Mouse (Mus musculus) kidney, embryonic 14.5 days (tissue): ENCODE results near the gene Tpsb2. TPM values are rescaled to one million over a fixed set of nuclear protein-coding genes. Genes with fewer than 3 reads are reported as not detected.

Source experiments
- polyA plus RNA-seq: library from polyadenylated mRNA; unstranded; fragments of >200 nt; fragmentation: Nextera tagmentation; extraction: Ambion mirVana; gene quantifications from 2 replicates; pipeline ENCODE4 v1.2.1, GENCODE M21; 2014

Gene Tpsb2
- polyA plus RNA-seq, 1 experiment from 2014 or later: 0.57 TPM

Other genes starting within 250 kb of the Tpsb2 start
- gene Ptx4, start 245.5 kb upstream of the Tpsb2 start, polyA plus RNA-seq: not detected in 2 replicates
- gene Clcn7, start 232.9 kb upstream of the Tpsb2 start, polyA plus RNA-seq: 10.3 and 21.4 TPM in 2 replicates
- not detected in 2 replicates for gene Ccdc154, start 203.8 kb upstream of the Tpsb2 start, polyA plus RNA-seq
- not detected in 2 replicates for gene Gm38655, start 190.8 kb upstream of the Tpsb2 start, polyA plus RNA-seq
- 32.8 and 39.7 TPM in 2 replicates for gene BC003965, start 181.8 kb upstream of the Tpsb2 start, polyA plus RNA-seq
- 4.0 and 4.1 TPM in 2 replicates for gene Unkl, start 177.9 kb upstream of the Tpsb2 start, polyA plus RNA-seq
- 33.8 and 41.5 TPM in 2 replicates for gene Gnptg, start 126.2 kb upstream of the Tpsb2 start, polyA plus RNA-seq
- 48.9 and 51.4 TPM in 2 replicates for gene Tsr3, start 126.1 kb upstream of the Tpsb2 start, polyA plus RNA-seq
- 0.76 and 1.9 TPM in 2 replicates for gene Baiap3, start 109.9 kb upstream of the Tpsb2 start, polyA plus RNA-seq
- 675 and 744 TPM in 2 replicates for gene Ube2i, start 91.7 kb upstream of the Tpsb2 start, polyA plus RNA-seq
- gene Prss34, start 67.9 kb upstream of the Tpsb2 start, polyA plus RNA-seq: not detected in 2 replicates
- not detected in 2 replicates for gene Prss28, start 57.7 kb upstream of the Tpsb2 start, polyA plus RNA-seq
- gene Prss29, start 47.7 kb upstream of the Tpsb2 start, polyA plus RNA-seq: not detected in 2 replicates
- 0.27 and 0.39 TPM in 2 replicates for gene Tpsab1, start 20.7 kb upstream of the Tpsb2 start, polyA plus RNA-seq
- gene Tpsg1, start 3.0 kb downstream of the Tpsb2 start, polyA plus RNA-seq: 0.49 TPM in 1 of 2 replicates, not detected in the other
- 3.0 and 4.0 TPM in 2 replicates for gene Cacna1h, start 67.5 kb downstream of the Tpsb2 start, polyA plus RNA-seq
- gene Tekt4, start 88.3 kb downstream of the Tpsb2 start, polyA plus RNA-seq: not detected in 2 replicates
- gene Sstr5, start 131.0 kb downstream of the Tpsb2 start, polyA plus RNA-seq: not detected in 2 replicates
- 6.5 and 8.5 TPM in 2 replicates for gene Sox8, start 204.4 kb downstream of the Tpsb2 start, polyA plus RNA-seq
- gene Lmf1, start 212.8 kb downstream of the Tpsb2 start, polyA plus RNA-seq: 21.3 and 29.8 TPM in 2 replicates